Mouse (Mus musculus): ENCODE results near the gene Zbtb46. TPM values are rescaled to one million over a fixed set of nuclear protein-coding genes. Genes with fewer than 3 reads are reported as not detected.

Gene Zbtb46
- total RNA-seq, 1 experiment from 2014 or later, result 20.8 TPM

DNA sequence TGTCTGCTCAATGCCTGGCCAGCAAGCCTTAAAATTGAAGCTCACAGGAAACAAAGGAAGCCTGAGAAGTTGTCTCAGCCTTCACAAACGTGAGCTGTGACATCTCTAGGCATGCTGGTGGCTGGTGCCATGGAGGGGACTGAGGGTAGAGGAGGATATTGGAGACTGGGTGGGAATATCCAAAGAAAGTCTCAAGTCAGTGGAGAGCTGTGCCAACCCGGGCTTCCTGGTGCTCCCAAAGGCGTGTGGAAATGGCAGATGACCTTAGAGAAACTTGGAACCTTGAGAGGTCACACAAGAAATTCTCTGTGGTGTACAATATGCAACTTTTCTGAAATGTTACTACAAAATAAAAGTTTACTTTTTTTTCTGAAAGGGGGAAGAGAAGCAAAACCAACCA, 6.2 kb upstream of the Zbtb46 start:
- no peak for DNase-seq

DNA sequence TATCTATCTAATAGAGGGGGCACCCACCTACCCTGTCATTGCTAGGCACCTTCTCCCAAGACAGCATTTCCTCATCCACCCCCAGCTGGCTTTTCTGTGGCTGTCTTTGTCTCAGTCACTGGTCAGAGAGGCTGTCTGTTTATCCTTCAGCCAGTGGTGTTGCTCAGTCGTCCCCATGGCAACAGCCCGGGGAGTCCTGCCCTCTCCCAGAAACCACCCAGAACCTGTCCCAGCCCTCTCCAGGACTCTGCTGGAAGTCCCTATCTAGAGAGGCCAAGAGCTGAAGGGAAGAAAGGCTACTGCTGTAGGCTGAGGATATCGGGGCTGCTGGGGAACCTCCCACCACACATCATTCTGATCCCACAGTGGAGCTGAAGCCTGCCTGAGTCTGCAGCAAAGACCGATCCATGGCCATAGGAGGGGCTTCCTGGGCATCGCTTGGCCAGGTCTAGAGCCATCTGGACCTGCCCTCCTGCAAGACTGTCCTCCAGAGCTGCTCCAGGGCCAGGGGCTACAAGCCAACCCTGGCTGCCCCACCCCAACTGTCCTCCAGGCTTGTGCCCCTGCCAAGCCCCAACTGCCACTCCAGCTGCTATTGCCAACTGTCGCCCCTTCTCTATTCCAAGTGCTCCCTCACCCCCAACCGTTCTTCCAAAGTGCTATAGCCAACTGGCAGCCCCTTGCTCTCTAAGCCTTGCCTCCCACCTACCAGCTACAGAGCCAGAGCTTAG, 3.9 kb upstream of the Zbtb46 start:
- DNase-seq, result peak; percentile 63

DNA sequence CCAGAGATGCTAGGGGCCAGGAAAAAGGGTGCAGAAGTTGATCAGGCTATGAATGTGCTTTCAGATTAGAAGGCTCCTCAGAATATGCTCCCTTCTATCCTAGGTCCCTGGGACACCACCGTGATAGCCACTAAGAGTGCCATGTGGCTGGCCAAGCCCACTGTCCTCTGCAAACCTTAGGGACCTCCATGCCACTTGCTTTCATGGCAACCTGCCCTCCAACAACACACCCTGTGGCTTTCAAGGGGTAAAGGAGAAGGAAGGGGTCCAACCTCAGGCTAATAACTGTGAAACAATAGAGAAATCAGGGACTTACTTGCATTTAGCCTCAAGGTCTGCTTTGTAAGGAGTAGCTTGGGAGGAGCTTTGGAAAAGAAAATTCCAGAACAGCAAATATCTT, 3.4 kb upstream of the Zbtb46 start:
- DNase-seq, result no peak

DNA sequence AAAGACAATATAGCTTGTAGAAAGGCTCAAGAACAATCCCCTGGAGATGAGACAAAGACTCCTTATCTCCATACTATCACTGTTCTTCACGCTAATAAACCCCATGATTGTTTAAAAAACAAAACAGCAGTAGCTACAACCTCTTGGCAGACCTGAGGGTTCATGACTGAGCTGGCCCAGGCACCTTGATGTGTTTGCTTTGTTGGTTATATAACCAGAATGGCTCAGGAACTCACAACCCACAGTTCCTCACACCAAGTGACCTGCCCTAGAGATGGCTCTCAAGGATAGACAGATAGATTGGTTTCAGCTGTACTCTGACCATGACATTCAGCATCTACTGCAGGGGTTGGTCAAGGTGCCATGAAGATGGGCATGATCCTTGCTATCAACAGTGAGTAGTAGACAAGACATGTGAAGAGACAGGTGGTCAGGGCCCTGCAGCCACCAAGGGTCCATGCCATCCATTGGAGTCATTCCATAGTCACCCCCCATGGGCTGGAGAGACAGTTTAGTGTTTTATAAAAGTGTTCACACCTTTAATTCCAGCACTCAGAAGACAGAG, 2.4 kb upstream of the Zbtb46 start:
- DNase-seq, result no peak

DNA sequence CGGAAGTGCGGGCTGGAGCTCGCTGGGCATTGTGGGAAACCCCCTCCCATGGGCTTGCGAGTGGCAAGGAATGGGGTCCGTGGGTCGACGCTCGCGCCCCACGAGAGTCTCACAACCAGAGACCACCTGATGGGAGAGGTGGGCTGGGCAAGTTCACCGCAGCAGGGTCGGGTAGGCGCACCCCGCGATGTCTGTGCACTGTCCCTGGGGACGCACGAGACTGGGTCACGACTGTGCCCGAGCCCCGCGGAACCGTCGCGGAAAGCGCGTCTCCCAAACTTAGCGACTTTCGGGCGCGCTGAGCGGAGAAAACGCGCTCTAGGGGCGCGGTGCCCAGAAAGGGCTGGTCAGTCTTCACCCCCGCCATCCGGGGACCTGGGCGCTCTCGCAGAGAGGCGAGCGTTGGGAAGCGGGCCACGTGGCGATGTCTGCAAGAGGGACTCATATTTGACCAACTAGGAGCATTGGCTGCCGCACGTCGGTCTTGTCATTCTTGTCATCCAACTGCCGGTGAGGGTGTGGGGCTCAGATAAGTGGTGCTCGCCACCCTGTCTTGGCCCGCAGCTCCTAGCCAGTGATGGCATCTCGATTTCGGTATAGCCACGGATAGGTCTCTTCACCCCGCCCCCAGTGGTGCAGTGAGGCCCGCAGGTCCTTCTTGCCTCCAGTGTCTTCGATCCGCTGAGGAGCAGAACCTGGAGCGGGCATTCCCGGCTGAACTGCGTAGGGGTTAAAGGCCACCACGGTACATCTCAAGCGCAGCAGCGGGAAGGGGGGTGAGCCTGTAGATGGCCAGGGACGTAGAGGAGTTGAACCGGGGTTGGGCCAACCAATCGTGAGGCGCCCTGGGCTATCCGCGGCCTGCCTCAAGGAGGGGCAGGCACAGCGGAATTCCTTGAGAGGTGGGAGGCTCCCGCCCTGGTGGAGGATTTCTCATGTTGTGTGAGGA, 721 bp upstream of the Zbtb46 start:
- DNase-seq, result peak; percentile 66

DNA sequence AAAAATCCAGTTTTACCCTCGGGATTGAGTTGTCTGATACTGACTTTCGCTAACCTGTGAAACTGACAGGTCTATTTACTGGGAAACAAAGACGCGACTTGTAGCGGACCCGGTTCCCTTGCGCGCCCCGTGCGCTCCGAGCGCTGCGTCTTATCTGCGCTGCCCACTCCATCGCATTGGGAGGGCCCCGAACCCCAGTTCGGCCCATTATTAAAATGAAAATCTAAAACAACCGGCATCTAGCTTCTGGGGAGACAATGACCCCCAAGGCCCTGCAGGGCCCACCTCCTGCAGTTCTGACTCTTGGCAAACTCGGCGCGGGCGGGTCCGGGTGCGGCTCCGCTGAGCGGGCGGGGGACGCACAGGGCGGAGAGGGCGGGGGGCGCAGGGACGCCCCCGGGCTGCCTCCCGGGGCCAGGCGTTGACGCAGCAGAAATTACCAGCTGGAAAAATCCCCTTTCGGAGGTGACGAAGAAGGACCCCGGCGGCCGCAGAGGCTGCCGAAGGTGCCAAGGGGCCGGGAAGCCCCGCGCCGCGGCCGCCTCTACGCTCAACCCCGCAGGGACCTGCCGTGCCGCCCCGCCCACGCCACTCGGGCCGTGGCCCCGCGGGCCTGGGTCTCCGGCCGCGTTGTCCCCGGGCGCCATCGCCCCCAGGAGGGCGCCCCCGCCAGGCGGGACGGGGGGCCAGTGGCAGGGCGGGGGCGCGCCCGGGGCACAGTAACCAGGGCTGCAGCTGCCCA, 644 bp downstream of the Zbtb46 start:
- DNase-seq, result peak; percentile 48

DNA sequence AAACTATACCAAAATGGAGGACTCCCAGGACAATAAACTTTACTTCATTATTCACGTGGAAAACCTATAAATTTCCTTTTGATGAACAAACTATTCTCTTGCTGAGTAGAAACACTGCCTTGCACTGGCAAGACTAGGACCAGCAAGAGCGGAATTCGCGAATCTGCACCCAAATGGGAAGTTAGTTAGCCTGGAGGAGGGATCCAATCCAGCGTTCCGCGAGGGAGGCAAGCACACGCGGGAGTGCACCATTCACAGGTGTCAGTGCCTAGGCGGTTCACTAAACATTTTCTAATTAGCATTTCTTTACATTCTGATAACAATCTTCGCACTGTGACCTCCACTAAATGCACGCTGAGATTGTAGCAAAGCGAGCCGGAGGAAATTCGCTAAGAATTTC, 1.4 kb downstream of the Zbtb46 start:
- DNase-seq, result no peak

DNA sequence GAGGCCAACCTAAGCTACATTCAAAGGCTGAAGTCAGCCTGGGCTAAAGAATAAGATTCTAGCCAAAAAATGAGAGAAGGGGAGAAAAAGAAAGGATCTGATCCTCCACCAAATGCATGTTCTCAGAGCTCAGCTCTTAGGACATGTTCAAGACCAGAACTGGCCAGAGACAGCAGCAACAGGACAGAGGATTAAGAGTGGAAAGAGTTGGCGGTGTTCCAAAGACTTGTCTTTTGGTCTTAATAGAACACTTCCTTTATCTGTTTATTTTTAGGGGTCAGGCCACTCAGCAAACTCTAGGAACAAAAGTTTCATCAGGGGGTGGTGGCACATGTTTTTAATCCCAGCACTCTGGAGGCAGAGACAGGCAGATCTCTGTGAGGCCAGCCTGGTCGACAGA, 3.3 kb downstream of the Zbtb46 start:
- no peak for DNase-seq

DNA sequence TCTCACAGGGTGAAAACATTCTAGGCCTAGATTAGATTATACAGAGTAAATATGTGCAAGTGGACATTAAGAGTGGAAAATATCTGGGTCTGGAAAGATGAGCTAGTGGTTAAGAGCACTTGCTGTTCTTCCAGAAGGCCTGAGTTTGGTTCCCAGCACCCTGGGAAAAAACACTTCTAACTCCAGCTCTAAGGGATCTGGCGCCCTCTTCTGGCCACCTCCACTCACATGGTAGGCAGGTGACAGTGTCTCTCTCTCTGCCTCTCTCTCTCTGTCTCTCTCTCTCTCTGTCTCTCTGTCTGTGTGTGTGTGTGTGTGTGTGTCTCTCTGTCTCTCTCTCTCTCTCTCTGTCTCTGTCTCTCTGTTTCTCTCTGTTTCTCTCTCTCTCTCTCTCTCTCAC, 6.0 kb downstream of the Zbtb46 start:
- no peak for DNase-seq

DNA sequence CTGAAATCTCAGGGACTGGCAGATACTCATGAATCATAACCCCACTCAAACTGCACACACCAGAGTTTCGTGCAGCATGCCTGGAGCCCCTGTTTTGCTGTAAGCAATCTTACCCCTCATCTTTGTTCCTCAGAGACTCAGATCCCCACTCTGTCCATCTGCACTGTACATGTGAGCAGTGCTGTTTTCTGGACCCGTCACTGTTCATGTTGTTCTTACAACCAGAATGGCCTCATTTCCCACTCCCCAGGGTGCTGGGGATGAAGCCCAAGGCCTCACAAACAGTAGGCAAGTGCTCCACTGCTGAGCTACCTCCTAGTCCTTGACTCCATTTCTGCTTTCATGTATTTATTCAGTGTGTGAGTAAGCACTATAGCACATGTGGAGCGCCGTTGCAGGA, 7.0 kb downstream of the Zbtb46 start:
- DNase-seq, result no peak

DNA sequence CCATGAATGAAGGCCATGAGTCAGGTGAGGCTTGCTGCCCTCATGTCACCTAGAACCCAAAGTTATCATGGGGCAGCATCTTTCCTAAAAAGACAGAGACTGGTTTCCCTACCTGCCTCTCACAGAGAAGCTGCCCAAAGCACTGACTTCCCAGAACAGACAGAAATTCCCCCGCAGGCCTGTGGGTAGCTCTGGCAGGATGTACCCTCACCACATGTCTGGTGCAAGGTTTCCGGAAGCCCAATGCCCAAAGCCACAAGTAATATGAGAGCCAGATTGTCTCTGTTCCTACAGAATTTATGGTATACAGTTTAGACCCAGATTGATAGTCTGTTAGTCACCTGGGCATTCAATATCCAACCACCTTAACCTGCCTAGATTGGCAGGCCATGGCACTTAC, 16.2 kb downstream of the Zbtb46 start:
- DNase-seq, result no peak

DNA sequence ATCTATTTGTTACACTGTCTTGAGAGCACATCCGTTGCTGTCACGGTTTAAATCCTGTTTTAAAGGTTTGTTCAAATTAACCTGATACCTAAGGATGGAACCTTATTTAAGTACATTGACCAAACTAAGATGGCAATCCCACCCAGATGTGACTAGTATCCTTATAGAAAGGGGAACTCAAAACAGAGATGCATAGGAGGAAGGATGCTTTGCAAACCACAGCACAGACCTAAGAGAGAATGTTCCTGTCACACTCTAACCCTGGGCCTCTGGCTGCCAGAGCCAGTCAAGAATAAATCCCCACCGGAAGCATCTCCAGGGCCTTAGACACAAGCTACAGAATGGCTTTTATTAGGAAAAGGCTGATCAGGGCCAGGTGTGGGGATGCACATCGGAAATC, 21.1 kb downstream of the Zbtb46 start:
- no peak for DNase-seq

DNA sequence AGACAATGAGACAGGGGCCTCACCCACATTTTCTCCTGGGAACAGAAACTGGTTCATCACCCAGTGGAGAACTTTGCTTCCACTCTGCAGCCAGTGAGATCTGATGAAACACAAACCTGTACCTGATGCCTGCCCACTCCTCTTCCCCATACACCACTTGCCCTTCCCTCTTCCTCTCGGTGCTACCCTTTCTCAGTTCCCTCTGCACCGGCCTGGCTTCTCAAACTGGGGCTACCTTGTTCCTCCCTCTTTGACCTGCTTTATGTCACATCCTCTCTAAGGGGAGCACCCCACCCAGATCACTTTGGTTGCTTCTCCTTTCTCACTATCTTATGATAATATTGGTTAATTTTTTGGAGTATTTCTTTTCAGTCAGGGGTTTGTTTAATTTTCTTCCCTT, 23.0 kb downstream of the Zbtb46 start:
- no peak for DNase-seq

DNA sequence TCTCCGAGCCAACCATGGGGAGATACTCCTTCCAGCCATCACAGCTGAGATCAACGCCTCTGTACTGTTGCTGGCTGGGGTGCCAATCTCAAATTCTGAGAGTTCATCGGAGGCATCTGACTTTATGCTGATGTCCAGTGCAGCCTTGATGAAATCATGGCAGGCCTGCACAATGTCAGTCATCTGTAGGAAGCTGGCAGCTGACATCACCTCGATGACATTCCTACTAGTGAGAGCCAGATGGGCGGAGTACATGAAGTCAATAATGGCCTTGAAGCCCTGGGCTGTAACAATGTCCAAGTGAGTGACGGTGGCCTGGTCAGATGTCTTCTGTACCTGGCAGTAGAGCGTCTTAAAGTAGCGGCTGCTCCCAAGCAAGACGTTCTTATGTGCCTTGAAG, 35.4 kb downstream of the Zbtb46 start:
- no peak for DNase-seq

DNA sequence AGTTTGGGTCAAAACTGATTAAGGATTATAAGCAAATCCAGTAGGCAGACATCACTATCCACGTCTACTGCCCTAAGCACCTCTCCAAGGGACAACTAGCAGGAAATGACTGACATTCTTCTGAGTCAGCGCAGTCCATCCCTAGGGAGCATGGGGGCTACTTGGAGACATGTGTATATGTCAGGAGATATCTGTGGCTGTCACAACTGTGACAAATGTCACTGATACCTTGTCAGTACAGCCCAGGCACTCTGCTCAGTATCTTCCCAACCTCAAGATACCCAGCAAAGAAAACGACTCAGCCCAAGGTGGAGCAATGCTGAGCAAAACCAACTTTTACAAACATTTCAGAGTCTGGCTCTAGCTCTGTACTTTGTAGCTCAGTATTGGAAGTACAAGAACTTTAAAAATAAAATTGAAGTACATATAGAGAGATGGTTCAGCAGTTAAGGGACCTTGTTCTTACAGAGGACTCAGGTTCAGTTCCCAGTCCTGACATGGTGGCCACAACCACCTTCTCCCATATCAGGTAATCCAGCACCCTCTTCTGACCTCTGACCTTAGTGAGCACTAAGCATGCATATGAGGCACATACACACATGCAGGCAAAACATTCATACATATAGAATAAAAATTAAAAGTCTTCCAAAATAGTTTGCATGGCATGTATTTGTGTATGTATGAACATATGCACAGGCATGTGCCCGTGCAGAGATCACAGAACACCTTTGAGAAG, 38.2 kb downstream of the Zbtb46 start:
- DNase-seq, result no peak

DNA sequence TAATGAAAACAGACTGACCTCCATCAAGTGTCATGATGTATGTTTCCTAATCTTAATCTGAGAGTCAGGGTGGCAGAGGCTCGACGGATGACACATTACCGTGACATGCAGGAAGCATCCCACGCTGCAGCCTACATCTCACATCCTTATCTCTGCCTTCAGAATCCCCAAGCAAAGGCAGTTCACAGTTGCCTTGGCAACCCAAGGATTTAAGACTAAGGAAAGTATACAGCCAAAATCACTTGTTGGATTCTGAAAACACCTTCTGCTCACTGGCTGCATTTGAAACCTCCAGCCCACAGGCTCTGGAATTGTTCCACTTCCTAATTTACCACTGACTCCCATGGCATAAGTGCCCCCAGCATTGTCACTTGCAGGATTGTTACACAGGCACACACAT, 38.8 kb downstream of the Zbtb46 start:
- DNase-seq, result no peak

DNA sequence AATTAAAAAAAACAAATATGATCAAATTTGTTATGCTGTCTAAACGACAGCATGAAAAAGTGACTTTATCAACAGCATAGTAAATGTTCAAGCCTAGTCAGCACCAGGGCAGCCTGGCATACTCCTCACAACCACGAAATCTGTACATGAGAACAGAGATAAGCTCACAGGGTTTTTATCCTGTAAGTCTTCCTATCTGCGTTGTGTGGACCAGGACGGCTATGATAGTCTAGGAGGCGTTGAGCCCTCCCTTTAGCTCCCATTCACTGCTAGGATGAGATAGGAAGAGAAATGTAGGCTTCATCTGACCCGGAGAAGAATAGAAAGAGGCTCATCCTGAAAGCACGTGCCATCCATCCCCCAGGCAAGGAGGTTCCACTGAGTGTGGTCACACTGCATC, 39.9 kb downstream of the Zbtb46 start:
- DNase-seq, result no peak

DNA sequence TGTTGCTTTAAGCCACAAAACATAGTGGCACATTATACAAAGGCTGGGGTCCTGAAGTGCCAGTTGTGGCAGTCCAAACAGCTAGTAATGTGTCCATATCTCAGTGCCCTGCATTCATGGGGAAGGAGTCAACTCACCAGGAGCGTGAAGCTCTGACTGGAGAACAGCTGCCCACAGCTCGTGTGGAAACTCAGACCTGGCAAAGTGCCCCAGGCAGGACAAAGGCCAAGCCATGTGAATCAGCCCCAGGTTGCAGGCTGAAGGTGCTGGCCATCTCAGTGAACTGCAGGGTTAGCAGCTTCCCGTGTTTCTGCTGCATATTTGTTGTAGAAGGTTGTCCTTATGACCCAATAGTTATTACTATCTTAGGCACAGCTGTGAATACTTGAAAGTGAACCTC, 43.3 kb downstream of the Zbtb46 start:
- DNase-seq, result peak; percentile 82

DNA sequence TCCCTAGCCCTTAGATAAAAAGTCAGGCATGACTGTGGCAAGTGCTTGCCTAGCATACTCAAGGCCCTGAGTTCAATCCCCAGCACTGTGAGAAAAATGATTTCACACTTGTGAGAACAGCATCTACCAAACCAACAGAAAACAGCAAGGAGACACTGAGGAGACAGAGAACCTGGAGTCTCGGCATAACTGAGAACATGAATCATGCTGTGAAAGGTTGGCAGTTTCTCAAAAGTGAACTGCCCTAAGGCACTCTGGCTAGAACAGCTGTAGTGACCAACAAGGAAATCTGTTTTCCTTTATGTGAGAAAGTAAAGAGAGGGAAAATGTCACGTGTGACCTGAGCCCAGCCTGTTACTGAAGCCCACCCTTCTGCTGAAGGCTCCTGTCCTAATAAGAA, 46.1 kb downstream of the Zbtb46 start:
- no peak for DNase-seq

DNA sequence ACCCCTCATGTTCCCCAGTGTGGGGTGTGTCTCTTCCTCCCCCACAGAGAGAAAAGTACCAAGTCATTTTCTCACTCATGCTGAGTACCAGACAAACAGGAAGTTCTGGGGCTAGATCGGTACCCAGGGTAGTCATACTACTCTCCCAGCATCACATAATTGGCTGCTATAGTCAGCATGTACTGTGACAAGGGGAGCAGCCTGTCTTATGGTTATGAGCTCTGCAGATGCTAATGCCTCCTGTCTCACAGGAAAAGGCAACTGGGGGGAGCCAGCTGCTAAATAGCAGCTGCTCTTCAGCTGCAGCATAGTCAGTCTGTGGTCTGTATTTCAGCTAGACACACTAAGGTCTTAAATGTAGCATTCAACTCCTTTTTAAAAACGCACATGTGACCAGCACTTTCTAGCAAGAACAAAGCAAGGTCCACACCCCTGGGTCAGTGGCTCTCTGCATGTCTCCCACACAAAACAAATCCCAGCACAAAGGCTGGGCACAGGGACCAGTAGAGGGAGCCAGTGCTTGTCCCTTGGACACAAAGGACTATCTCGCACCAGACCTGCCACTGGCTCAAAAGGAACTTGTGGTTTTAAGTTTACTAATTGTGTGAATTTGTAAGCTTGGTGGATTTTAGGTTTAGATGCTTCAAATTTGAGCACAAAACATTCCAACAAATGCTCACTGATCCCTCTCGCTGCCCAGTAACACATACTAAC, 48.3 kb downstream of the Zbtb46 start:
- DNase-seq, result peak; percentile 64

DNA sequence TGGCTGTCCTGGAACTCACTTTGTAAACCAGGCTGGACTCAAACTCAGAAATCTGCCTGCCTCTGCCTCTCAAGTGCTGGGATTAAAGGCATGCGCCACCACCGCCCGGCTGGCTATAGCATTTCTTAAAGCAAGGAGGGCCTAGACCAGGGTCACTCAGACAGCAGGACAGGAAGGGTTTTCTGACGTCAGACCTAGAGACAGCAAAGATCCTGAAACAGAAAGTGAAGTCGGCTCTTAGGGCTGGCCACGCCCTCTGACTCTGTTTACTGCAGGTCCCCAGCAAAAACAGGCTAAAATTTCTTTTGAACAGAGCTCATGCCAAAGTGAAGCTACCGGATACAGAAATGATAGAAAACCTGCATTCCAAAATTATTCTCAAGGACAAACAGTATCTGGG, 49.6 kb downstream of the Zbtb46 start:
- no peak for DNase-seq
